Mouse (Mus musculus): Measurements from ENCODE around the gene Serpina5.

- TF ChIP-seq CTCF (conservative IDR thresholded peaks at IDR 0.05; ENCODE audit: low read length) (no peak), NANOG (IDR thresholded peaks at IDR 0.05; ENCODE audit: borderline replicate concordance, low read length) (no peak)
These were observed 41.5 kb downstream of the Serpina5 start for GRCm38 (mm10) chr12:104142427-104142826.

Data from E14TG2a.4 (cell line).